Mouse (Mus musculus) lung, embryonic 14.5 days (tissue): ENCODE results near the gene Ankzf1. TPM values are rescaled to one million over a fixed set of nuclear protein-coding genes. Genes with fewer than 3 reads are reported as not detected.
A peak's percentile ranks its signal among the peaks of the same experiment; 100 is the strongest.

Experiments
- ATAC-seq: fragments of 200-750 bp; cut with Nextera tagmentation; 2 replicates; pipeline ENCODE4 v1.8.0; 2017; ENCODE audit warnings: mild to moderate bottlenecking, moderate TSS enrichment, moderate library complexity; ENCODE audit not compliant: insufficient read depth
- DNase-seq: peaks from one replicate; pipeline ENCODE4 v3.0.0-alpha.2; 2015
- H3K27ac ChIP-seq: fragments of 300-500 bp; sonication (generic); 2 replicates; pipeline ENCODE4 v1.5.1; 2014; ENCODE audit warnings: low read depth, mild to moderate bottlenecking, moderate library complexity
- H3K27me3 ChIP-seq: fragments of 300-500 bp; sonication (generic); 2 replicates; pipeline ENCODE4 v1.6.1; 2014; ENCODE audit warnings: low read length, control low read depth; ENCODE audit not compliant: insufficient read depth
- H3K36me3 ChIP-seq: fragments of 300-500 bp; sonication (generic); 2 replicates; pipeline ENCODE4 v1.6.1; 2014; ENCODE audit warnings: control low read depth; ENCODE audit not compliant: insufficient read depth
- H3K4me1 ChIP-seq: fragments of 300-500 bp; sonication (generic); 2 replicates; pipeline ENCODE4 v1.6.1; 2014; ENCODE audit warnings: antibody characterized with exemption, control low read depth; ENCODE audit not compliant: insufficient read depth
- H3K4me2 ChIP-seq: fragments of 300-500 bp; sonication (generic); 2 replicates; pipeline ENCODE4 v1.6.1; 2014; ENCODE audit warnings: mild to moderate bottlenecking
- H3K4me3 ChIP-seq: fragments of 300-500 bp; sonication (generic); 2 replicates; pipeline ENCODE4 v1.5.1; 2014; ENCODE audit warnings: low read depth, low read length
- H3K9ac ChIP-seq: fragments of 300-500 bp; sonication (generic); 2 replicates; pipeline ENCODE4 v1.6.1; 2014
- H3K9me3 ChIP-seq: fragments of 300-500 bp; sonication (generic); 2 replicates; pipeline ENCODE4 v1.6.1; 2016; ENCODE audit warnings: low read depth, low read length, control low read depth
- CTCF ChIP-seq: IDR thresholded peaks from 2 replicates; pipeline ENCODE4 v1.5.1; 2016; ENCODE audit warnings: antibody characterized with exemption, low read depth
- WGBS: fragments of 180-500 bp; shearing (Covaris S2); extraction: QIAGEN DNeasy Blood & Tissue Kit; methylation state at CpG from one replicate; pipeline ENCODE4 v1.1.7; 2014; 5-methylcytosine and 5-hydroxymethylcytosine counted together
- polyA plus RNA-seq: library from polyadenylated mRNA; unstranded; fragments of >200 nt; fragmentation: Nextera tagmentation; extraction: Ambion mirVana; gene quantifications from 2 replicates; pipeline ENCODE4 v1.2.1, GENCODE M21; 2014

Ankzf1 gene
- polyA plus RNA-seq, 1 experiment from 2014 or later, result 16.5 TPM

- Histone ChIP-seq H3K9ac (peak overlapping the region; percentile 79), H3K27ac (no peak overlapping the region), H3K4me2 (peak overlapping the region; percentile 88), H3K36me3 (peaks cover 27% of the 10 kb centered on the region), H3K4me1 (peaks cover 16% of the 10 kb centered on the region), H3K9me3 (no peaks in the 10 kb centered on the region), H3K27me3 (no peaks in the 10 kb centered on the region), H3K4me3 (peak overlapping the region; percentile 67; the same call in 1 of the 2 replicates)
- WGBS, result 49% methylated on average over 2 of the region's 2 CpGs
- no peak for ATAC-seq
- TF ChIP-seq CTCF, result no peak
- no peak for DNase-seq
These were observed 1.4 kb upstream of the Ankzf1 start for GRCm38 (mm10) chr1:75190577-75190976.

- Histone ChIP-seq H3K9ac (peak overlapping the region; percentile 79), H3K36me3 (peaks cover 27% of the 10 kb centered on the region), H3K4me1 (peaks cover 16% of the 10 kb centered on the region), H3K4me3 (peak overlapping the region; percentile 67), H3K9me3 (no peaks in the 10 kb centered on the region), H3K4me2 (peak overlapping the region; percentile 88), H3K27me3 (no peaks in the 10 kb centered on the region), H3K27ac (peak overlapping the region; percentile 70; the same call in 1 of the 2 replicates)
- no peak for DNase-seq
- no peak for TF ChIP-seq CTCF
- no peak; the same call in 1 of the 2 replicates for ATAC-seq
- 39% methylated on average over 5 of the region's 5 CpGs for WGBS
These were observed 711 bp upstream of the Ankzf1 start for GRCm38 (mm10) chr1:75191258-75191621.

GRCm38 (mm10) chr1:75192452-75192851 is 501 bp downstream of the Ankzf1 start:
- Histone ChIP-seq H3K9ac (peak overlapping the region; percentile 85), H3K4me3 (peak overlapping the region; percentile 67), H3K36me3 (peaks cover 29% of the 10 kb centered on the region), H3K9me3 (no peaks in the 10 kb centered on the region), H3K4me1 (peaks cover 16% of the 10 kb centered on the region), H3K27me3 (no peaks in the 10 kb centered on the region), H3K27ac (peak overlapping the region; percentile 96), H3K4me2 (peak overlapping the region; percentile 92)
- TF ChIP-seq CTCF, result no peak
- peak; percentile 39; the same call in 1 of the 2 replicates for ATAC-seq
- WGBS, result 0% methylated on average over 19 of the region's 19 CpGs
- DNase-seq, result peak; percentile 39

- WGBS, result 83% methylated on average over 1 of the region's 1 CpGs
- no peaks in the 10 kb centered on the region for H3K9me3 ChIP-seq
- H3K9ac ChIP-seq, result no peak overlapping the region
- no peak for ATAC-seq
- no peak for TF ChIP-seq CTCF
- no peak overlapping the region for H3K4me3 ChIP-seq
- H3K36me3 ChIP-seq, result peaks cover 32% of the 10 kb centered on the region
- H3K4me2 ChIP-seq, result no peak overlapping the region
- no peak overlapping the region for H3K27ac ChIP-seq
- DNase-seq, result no peak
- H3K27me3 ChIP-seq, result no peaks in the 10 kb centered on the region
- no peaks in the 10 kb centered on the region for H3K4me1 ChIP-seq
These were observed 9.3 kb downstream of the Ankzf1 start for GRCm38 (mm10) chr1:75201236-75201635.

- Histone ChIP-seq H3K27me3 (no peaks in the 10 kb centered on the region), H3K9ac (peak overlapping the region; percentile 61), H3K4me2 (peak overlapping the region; percentile 72), H3K4me1 (peaks cover 4% of the 10 kb centered on the region; the same call in 1 of the 2 replicates), H3K9me3 (no peaks in the 10 kb centered on the region), H3K4me3 (peak overlapping the region; percentile 45), H3K27ac (no peak overlapping the region), H3K36me3 (peaks cover 24% of the 10 kb centered on the region)
- TF ChIP-seq CTCF, result no peak
- WGBS, result 11% methylated on average over 34 of the region's 34 CpGs
- DNase-seq, result peak; percentile 73
- no peak; the same call in 1 of the 2 replicates for ATAC-seq
These were observed 17.2 kb downstream of the Ankzf1 start for GRCm38 (mm10) chr1:75208967-75209678.

- 5% methylated on average over 42 of the region's 42 CpGs for WGBS
- Histone ChIP-seq H3K4me1 (peaks cover 4% of the 10 kb centered on the region; the same call in 1 of the 2 replicates), H3K36me3 (peaks cover 37% of the 10 kb centered on the region), H3K9ac (peak within 1 kb of the TSS; percentile 93), H3K9me3 (no peaks in the 10 kb centered on the region), H3K4me2 (peak within 1 kb of the TSS; percentile 72), H3K4me3 (peak within 1 kb of the TSS; percentile 91), H3K27ac (peak within 1 kb of the TSS; percentile 42; the same call in 1 of the 2 replicates), H3K27me3 (no peaks in the 10 kb centered on the region)
- peak; percentile 93 for ATAC-seq
- TF ChIP-seq CTCF, result no peak
- DNase-seq, result peak; percentile 99
These were observed 18.5 kb downstream of the Ankzf1 start, which contains the start of the genes Glb1l and Stk16 for GRCm38 (mm10) chr1:75210136-75211087. Gene Glb1l, minus strand, starts transcription at chr1:75210813. Gene Stk16, plus strand, starts transcription at chr1:75210838.
